Mouse (Mus musculus) lung, embryonic 16.5 days (tissue): ENCODE data around the gene Mical3. TPM values are rescaled to one million over a fixed set of nuclear protein-coding genes. Genes with fewer than 3 reads are reported as not detected.
A peak's percentile ranks its signal among the peaks of the same experiment; 100 is the strongest.

Experiments used
- ATAC-seq: fragments of 200-750 bp; cut with Nextera tagmentation; 2 replicates; pipeline ENCODE4 v1.8.0; 2017; ENCODE audit warnings: low read depth, mild to moderate bottlenecking, moderate library complexity
- H3K27ac ChIP-seq: fragments of 300-500 bp; sonication (generic); 2 replicates; pipeline ENCODE4 v1.5.1; 2014; ENCODE audit warnings: mild to moderate bottlenecking, control low read depth, low read length
- H3K27me3 ChIP-seq: fragments of 300-500 bp; sonication (generic); 2 replicates; pipeline ENCODE4 v1.6.1; 2014; ENCODE audit warnings: low read depth, low read length, mixed read lengths; ENCODE audit not compliant: control insufficient read depth, insufficient read depth
- H3K36me3 ChIP-seq: fragments of 300-500 bp; sonication (generic); 2 replicates; pipeline ENCODE4 v1.6.1; 2014; ENCODE audit warnings: low read length; ENCODE audit not compliant: control insufficient read depth, insufficient read depth
- H3K4me1 ChIP-seq: fragments of 300-500 bp; sonication (generic); replicated peaks from 2 replicates; pipeline ENCODE4 v1.6.1; 2014; ENCODE audit warnings: low read length, mixed read lengths; ENCODE audit not compliant: control insufficient read depth, insufficient read depth
- H3K4me2 ChIP-seq: fragments of 300-500 bp; sonication (generic); 2 replicates; pipeline ENCODE4 v1.6.1; 2014; ENCODE audit warnings: low read depth, low read length, control low read depth
- H3K4me3 ChIP-seq: fragments of 300-500 bp; sonication (generic); 2 replicates; pipeline ENCODE4 v1.5.1; 2014; ENCODE audit warnings: mild to moderate bottlenecking, low read length, control low read depth
- H3K9ac ChIP-seq: fragments of 300-500 bp; sonication (generic); 2 replicates; pipeline ENCODE4 v1.6.1; 2014; ENCODE audit warnings: low read length, control low read depth
- H3K9me3 ChIP-seq: fragments of 300-500 bp; sonication (generic); 2 replicates; pipeline ENCODE4 v1.6.1; 2016; ENCODE audit warnings: low read length; ENCODE audit not compliant: control insufficient read depth
- WGBS: fragments of 180-500 bp; shearing (Covaris S2); extraction: QIAGEN DNeasy Blood & Tissue Kit; methylation state at CpG from one replicate; pipeline ENCODE4 v1.1.7; 2014; 5-methylcytosine and 5-hydroxymethylcytosine counted together
- polyA plus RNA-seq: library from polyadenylated mRNA; unstranded; fragments of >200 nt; fragmentation: Nextera tagmentation; extraction: Ambion mirVana; gene quantifications from 2 replicates; pipeline ENCODE4 v1.2.1, GENCODE M21; 2015

The Mical3 gene
- polyA plus RNA-seq, 1 experiment from 2014 or later = 15.9 TPM

DNA sequence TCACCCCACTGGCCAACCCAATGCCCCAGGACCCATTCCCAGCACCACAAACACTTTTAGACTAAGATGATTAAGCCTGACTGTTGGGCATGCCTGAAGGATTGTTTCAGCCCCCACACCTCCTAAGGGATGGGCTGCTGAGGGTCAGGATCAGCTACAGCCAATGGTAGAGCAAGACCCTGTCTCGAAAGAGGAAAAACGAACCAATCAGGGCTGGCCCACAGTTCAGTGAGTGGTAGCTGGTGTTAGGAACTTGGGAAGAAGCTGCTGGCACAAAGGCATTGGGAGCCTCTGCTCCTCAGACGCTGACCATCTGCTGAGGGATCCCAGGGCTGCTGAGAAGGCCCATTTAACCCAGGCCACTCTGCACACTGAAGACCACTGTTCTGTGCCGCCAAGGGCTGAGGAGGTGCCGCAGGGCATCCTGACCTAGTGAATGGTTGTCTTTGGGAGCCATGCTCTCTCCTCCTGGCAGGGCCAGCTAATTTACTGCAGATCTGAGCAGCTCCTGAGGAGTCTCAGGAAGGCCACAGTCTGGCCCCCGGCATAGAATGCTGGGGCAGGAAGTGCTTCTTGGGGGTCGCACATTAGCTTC, 36.7 kb upstream of the Mical3 start:
- WGBS = 78% methylated on average over 7 of the region's 7 CpGs
- Histone ChIP-seq H3K27ac (no peak overlapping the region), H3K9me3 (no peaks in the 10 kb centered on the region), H3K4me3 (no peak overlapping the region), H3K4me2 (no peak overlapping the region), H3K27me3 (no peaks in the 10 kb centered on the region; the same call in 1 of the 2 replicates), H3K4me1 (peaks cover 3% of the 10 kb centered on the region; the same call in 1 of the 2 replicates), H3K9ac (no peak overlapping the region), H3K36me3 (no peaks in the 10 kb centered on the region)
- ATAC-seq = no peak

DNA sequence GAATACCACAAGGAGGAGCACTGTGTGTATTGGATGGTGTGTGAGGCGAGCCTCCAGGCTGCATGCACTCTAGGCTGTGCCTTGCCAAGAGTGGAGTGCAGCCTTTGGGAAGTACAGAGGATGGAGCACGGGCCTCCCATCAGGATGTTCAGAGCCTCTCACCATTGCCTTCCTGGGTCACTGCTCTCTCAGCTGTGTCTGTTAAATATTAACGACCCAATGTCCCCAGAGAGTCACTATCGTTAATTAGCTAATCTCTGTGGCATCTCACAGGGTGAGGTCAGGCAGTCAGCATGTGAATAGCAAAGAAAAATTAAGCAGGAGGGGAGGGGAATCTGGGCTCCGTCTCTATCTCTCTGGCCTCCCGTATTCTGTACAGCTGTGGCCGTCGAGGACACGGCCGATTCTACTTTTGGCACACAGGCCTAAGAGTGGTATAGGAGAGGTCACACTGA, 35.3 kb upstream of the Mical3 start:
- Histone ChIP-seq H3K4me1 (peaks cover 3% of the 10 kb centered on the region; the same call in 1 of the 2 replicates), H3K9ac (no peak overlapping the region), H3K27me3 (no peaks in the 10 kb centered on the region; the same call in 1 of the 2 replicates), H3K4me3 (no peak overlapping the region), H3K4me2 (no peak overlapping the region), H3K36me3 (no peaks in the 10 kb centered on the region), H3K9me3 (no peaks in the 10 kb centered on the region), H3K27ac (no peak overlapping the region)
- ATAC-seq = peak; percentile 59
- 17% methylated on average over 10 of the region's 10 CpGs for WGBS

DNA sequence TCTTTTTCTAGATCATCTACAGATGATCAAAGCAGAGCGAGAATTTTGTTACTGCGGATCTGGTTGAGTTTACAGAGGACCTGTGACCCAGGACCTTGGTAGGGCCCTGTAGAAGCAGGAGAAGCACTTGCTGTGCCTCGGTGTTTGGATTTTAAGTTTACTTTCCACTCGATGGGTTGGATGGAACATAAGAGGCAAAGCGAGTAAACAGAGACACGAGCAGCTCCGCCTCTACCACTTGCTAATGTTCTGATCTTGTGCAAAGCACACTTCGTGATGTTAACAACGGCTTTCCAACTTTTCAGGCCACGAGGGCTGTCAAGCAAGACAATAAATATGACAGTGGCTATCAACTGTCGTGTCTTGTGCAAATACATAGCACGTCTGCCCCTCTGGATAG, 31.8 kb upstream of the Mical3 start:
- Histone ChIP-seq H3K27ac (no peak overlapping the region), H3K27me3 (peaks cover 4% of the 10 kb centered on the region; the same call in 1 of the 2 replicates), H3K36me3 (no peaks in the 10 kb centered on the region), H3K9me3 (no peaks in the 10 kb centered on the region), H3K4me1 (peaks cover 8% of the 10 kb centered on the region; the same call in 1 of the 2 replicates), H3K9ac (no peak overlapping the region), H3K4me3 (no peak overlapping the region), H3K4me2 (no peak overlapping the region)
- WGBS = 47% methylated on average over 12 of the region's 12 CpGs
- peak; percentile 26; the same call in 1 of the 2 replicates for ATAC-seq

DNA sequence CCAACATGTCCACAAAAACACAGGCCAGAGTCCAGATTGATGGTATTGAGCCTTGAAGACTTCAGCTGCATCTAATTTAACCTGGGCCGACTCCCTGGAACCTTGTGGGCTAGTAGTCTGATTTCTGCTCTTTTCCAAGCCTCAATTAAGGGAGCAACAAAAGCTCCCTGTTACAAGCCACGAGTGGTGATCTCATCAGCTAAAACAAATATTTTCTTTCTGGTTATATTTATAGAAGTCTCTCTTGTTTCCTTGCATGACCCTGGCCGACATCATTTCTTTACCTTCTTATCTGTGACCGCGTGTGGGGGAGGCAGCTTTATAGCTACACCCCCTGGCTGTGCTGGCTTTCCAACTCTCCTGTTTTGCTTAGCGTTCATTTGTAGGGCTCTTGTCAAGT, 29.3 kb upstream of the Mical3 start:
- no peaks in the 10 kb centered on the region for H3K9me3 ChIP-seq
- ATAC-seq = no peak
- no peak overlapping the region for H3K4me3 ChIP-seq
- H3K36me3 ChIP-seq = no peaks in the 10 kb centered on the region
- no peak overlapping the region for H3K4me2 ChIP-seq
- no peak overlapping the region for H3K27ac ChIP-seq
- peaks cover 5% of the 10 kb centered on the region for H3K4me1 ChIP-seq
- peaks cover 10% of the 10 kb centered on the region; the same call in 1 of the 2 replicates for H3K27me3 ChIP-seq
- 27% methylated on average over 6 of the region's 6 CpGs for WGBS
- H3K9ac ChIP-seq = no peak overlapping the region

DNA sequence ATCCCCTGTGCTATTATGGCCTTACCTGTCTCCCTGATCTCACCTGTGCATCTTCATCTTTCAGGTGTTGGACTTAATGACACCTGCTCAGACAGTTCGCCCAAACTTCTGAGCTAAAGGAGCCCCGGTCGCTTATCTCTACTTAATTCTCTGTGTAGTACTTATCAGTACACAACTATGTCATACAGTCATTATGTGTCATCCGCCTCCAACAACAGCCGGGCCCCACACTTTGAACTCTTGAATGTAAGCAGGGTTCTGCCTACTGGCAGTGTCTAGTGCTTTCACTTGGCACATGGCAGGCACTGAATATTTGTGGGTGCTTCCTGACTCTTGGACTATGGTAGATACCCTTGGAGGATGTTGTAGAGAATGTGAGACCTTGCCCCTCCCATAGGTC, 28.8 kb upstream of the Mical3 start:
- Histone ChIP-seq H3K27me3 (peaks cover 10% of the 10 kb centered on the region; the same call in 1 of the 2 replicates), H3K4me1 (peaks cover 5% of the 10 kb centered on the region), H3K4me2 (no peak overlapping the region), H3K4me3 (no peak overlapping the region), H3K9ac (no peak overlapping the region), H3K27ac (no peak overlapping the region), H3K9me3 (no peaks in the 10 kb centered on the region), H3K36me3 (no peaks in the 10 kb centered on the region)
- ATAC-seq = no peak
- WGBS = 66% methylated on average over 5 of the region's 5 CpGs

DNA sequence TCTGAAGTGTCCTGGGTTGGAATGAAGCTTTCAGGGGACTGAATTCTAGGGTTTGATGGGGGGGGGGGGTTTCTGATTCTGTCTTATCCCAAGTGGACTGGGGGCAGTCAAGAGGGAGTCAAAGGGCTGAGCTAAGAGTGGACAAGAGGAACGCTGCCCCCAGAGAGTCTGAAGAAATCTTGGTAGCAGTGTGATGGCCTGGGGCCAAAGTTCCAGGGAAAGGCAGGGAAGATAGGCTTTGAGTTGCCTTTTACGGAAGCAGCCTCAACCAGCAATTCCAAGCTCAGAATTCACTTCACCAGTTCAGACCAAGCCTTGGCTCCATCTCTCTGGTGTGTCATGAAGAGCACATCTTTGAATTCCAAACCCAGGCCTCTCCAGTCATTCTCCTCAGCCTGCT, 25.2 kb upstream of the Mical3 start:
- 30% methylated on average over 2 of the region's 2 CpGs for WGBS
- no peak overlapping the region for H3K4me2 ChIP-seq
- no peak overlapping the region for H3K4me3 ChIP-seq
- H3K27me3 ChIP-seq = peaks cover 14% of the 10 kb centered on the region
- ATAC-seq = no peak
- no peaks in the 10 kb centered on the region for H3K9me3 ChIP-seq
- H3K9ac ChIP-seq = no peak overlapping the region
- no peaks in the 10 kb centered on the region for H3K36me3 ChIP-seq
- peaks cover 9% of the 10 kb centered on the region for H3K4me1 ChIP-seq
- no peak overlapping the region for H3K27ac ChIP-seq

DNA sequence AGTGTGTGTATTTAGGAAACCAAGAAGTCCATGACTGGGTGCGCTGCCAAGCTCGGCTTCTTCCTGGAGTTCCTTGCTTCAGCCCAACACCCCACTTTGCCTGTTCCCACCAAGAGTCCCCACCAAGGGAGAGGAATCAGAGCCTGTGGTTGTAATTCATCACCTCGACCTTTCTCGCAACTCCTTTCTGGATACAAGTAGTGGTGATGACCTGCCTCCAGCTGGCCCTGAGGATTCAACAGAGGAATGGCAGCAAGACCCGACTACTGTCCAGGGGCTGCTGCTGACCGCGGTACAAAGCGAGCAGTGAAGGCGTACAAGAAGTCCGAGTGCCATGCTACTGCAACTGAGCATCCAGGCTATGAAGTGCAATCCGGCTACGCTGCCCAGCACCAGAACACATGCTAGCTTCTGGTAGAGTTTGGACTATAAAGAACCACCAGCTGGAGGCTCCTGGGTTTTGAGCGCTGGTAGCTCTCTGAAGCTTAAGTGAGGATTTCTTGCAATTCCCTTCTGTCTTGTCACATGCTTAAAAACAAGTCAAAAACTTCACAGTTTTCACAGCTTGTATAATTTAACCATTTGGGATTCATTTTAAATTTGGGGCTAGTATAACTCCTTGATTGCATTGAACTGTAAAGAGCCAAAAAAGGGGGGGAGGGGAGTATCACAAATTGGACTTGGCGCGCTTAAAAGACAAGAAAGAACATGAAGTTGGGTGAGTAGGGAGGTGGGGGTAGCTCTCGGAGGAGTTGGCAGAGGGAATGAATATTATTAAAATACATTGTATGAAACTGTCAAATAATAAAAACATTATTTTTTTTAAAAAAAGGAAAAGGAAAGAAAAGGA, 23.9 kb upstream of the Mical3 start:
- WGBS = 79% methylated on average over 16 of the region's 16 CpGs
- H3K9me3 ChIP-seq = 0 out of 2 replicates have a peak, but pooled peaks cover 2% of the 10 kb centered on the region
- no peak for ATAC-seq

DNA sequence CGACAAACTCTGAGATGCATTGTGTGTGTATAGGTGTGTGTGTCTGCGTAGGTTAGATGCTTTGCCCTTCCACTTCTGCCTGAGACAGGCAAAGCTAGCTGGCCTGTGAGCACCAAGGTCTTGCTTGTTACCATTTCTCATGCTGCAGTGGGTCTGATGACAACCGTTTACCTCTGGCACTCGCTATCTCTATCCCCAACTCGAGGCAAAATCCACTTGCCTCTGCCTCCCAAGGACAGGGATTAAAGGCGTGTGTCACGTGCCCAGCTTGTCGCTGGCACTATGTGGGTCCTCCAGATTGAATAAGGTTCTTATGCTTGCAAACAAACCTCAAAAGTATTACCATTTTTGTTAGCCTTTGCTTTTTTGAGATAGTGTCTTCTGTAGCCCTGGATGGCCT, 22.4 kb upstream of the Mical3 start:
- no peak overlapping the region for H3K9ac ChIP-seq
- H3K4me1 ChIP-seq = peaks cover 10% of the 10 kb centered on the region
- 0 out of 2 replicates have a peak, but pooled peaks cover 2% of the 10 kb centered on the region for H3K9me3 ChIP-seq
- WGBS = 66% methylated on average over 8 of the region's 8 CpGs
- H3K27ac ChIP-seq = no peak overlapping the region
- H3K36me3 ChIP-seq = no peaks in the 10 kb centered on the region
- H3K4me3 ChIP-seq = no peak overlapping the region
- H3K4me2 ChIP-seq = no peak overlapping the region
- H3K27me3 ChIP-seq = peaks cover 15% of the 10 kb centered on the region
- no peak for ATAC-seq

More for the DNA sequence above, 23.9 kb upstream of the Mical3 start:
- H3K36me3 ChIP-seq = no peaks in the 10 kb centered on the region
- H3K27ac ChIP-seq = no peak overlapping the region
- no peak overlapping the region for H3K9ac ChIP-seq
- H3K4me2 ChIP-seq = no peak overlapping the region
- H3K4me3 ChIP-seq = no peak overlapping the region
- peaks cover 6% of the 10 kb centered on the region for H3K4me1 ChIP-seq
- peaks cover 18% of the 10 kb centered on the region for H3K27me3 ChIP-seq

DNA sequence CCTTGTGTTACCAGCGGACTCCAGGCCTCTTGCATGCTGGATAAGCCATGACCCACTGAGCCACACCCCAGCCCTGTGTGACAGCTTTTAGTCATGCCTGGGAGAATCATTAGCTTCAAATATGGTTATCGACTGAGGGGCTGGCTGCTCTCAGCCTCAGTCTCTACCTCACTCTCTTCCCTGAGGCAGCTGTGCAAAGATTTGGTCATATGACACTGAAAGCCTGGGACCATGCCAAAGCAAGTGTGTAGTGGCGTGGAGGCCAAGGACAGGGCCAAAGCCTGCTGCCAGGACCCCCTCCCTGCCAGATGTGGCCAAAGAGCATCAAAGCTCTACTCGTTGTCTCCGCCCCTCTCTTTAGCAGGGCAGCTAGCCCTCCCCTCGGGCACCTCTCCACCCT, 20.9 kb upstream of the Mical3 start:
- ATAC-seq = peak; percentile 83
- H3K36me3 ChIP-seq = no peaks in the 10 kb centered on the region
- peaks cover 23% of the 10 kb centered on the region for H3K4me1 ChIP-seq
- peaks cover 15% of the 10 kb centered on the region for H3K27me3 ChIP-seq
- no peak overlapping the region for H3K27ac ChIP-seq
- no peak overlapping the region for H3K4me2 ChIP-seq
- H3K9me3 ChIP-seq = 0 out of 2 replicates have a peak, but pooled peaks cover 2% of the 10 kb centered on the region
- H3K4me3 ChIP-seq = no peak overlapping the region
- 40% methylated on average over 6 of the region's 6 CpGs for WGBS
- no peak overlapping the region for H3K9ac ChIP-seq
